Mouse (Mus musculus) left cerebral cortex, postnatal 36 days (tissue): ENCODE data around the gene Lipe. TPM values are rescaled to one million over a fixed set of nuclear protein-coding genes. Genes with fewer than 3 reads are reported as not detected.

Experiments used
- DNase-seq, 2 experiments: peaks; one replicate each; pipeline ENCODE4 v3.0.0; 2021 to 2022; ENCODE audit warnings: low spot score in 2 of 2, mixed read lengths in 1 of 2
- intact Hi-C: fragments of 180-260 bp; cut with DNase I; formaldehyde crosslinking; loops from one replicate; pipeline ENCODE4 v1.15.1; 2025
- total RNA-seq, 2 experiments: library from RNA; stranded (reverse); gene quantifications; 2 replicates each; pipeline ENCODE4 v1.2.3; 2021

The Lipe gene
- total RNA-seq, 2 experiments from 2014 or later = 6.0 to 11.2 TPM

- intact Hi-C loops = no loop called here
- DNase-seq = no peak
These were observed 8.3 kb downstream of the Lipe start for GRCm38 (mm10) chr7:25390054-25390770.

GRCm38 (mm10) chr7:25388916-25389315, 9.6 kb downstream of the Lipe start:
- DNase-seq = no peak
- intact Hi-C loops = loop anchor here (5.0 kb wide), 1 partner anchor 147 kb away; no protein-coding TSS in a partner anchor

DNA sequence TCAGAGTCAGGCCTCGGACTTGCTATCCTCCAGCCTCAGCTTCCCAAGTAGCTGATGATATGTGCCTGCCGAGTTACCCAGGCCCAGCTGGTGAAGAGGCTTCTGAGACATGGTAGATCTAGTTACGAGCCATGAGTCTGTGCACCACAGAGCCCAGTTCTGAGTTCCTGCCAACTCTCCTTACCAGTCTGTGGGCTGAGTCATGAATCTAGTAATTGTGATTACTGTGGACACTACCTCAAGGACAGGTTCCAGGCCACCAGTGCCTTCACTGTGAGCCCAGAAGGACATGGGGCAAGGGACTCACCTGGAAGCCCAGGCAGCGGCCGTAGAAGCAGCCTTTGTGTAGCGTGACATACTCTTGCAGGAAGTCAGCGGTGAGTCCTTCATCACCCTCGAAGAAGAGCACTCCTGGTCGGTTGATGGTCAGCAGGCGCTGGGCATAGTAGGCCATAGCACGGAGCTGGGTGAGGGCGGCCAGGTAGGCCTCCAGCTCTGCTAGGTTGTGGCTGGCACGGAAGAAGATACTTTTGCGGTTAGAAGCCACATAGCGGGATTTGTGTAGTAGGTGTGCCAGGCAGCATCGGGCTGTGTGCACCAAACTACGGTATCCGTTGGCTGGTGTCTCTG, 10.6 kb downstream of the Lipe start:
- DNase-seq = no peak
- intact Hi-C loops = loop anchor here (5.0 kb wide), 1 partner anchor 146 kb away; no protein-coding TSS in a partner anchor

DNA sequence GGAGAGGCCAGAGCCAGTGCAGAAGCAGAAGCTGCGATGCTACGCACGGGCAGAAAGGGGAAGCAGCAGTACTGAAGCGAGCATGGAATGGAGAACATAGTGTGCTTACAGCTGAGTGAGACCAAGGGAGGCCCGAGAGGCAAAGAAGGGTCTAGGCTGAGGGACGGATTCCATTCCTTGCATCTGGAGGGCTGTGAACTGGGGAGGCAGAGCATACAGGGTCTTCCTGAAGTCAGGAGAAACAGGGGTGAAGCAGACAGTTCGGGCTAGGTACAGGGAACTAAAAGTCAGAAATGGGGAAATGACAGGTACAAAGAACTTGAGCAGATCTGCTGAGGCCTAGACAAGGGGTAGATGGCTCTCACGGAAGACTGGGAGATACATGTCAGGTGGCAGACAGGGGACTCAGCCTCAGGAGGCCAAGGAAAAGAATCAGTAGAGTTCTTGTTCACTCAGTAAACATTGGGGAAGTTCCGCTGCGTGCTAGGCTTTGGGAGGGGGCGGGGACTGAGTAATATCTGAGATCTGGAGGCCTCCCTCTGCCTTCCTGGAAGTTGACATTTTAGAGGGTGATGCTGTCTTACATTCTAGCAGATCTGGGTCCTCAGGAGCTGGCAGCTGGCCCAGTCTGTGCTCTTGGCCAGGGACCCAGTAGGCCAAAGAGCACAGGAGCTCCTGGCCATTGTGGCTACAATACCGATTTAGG, 12.5 kb downstream of the Lipe start:
- intact Hi-C loops = loop anchor here (5.0 kb wide), 1 partner anchor 144 kb away; no protein-coding TSS in a partner anchor
- no peak for DNase-seq

GRCm38 (mm10) chr7:25385259-25385658, 13.3 kb downstream of the Lipe start:
- intact Hi-C loops = loop anchor here (5.0 kb wide), 1 partner anchor 143 kb away; no protein-coding TSS in a partner anchor
- DNase-seq = no peak

DNA sequence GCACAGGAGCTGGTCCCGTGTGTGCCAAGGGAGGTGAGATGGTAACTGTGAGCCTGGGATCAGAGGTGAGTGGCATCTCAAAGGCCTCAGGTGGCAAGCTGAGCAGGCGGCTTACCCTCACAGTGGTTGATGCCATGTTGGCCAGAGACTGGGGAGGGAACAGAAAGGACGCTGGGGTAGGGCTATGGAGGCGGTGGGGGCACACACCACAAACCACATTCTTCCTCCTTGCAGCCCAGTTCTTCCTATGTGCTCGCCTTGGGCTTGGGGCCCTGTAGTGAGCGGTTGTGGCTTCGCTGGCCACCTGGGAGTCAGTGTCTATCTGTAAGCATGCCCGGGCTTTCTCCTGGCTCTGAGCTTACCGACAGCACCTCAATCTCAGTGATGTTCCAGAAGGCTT, 13.7 kb downstream of the Lipe start:
- no peak for DNase-seq
- intact Hi-C loops = loop anchor here (5.0 kb wide), 1 partner anchor 143 kb away; no protein-coding TSS in a partner anchor

DNA sequence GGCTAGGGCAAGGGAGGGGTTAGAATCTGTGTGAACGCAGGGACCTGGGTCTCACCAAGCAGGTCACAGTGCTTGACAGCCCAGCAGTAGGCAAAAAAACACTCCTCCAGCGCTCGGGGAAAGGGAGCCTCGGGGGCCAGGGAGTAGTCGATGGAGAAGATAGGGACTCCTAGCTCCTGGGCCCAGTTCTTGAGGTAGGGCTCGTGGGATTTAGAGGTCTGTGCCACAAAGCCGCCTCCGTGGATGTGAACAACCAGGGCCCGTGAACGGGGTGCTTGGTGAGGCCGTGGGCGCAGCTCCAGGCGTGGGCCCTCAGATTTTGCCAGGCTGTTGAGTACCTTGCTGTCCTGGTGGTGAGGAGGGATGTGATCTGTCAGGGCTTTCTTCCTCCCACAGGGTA, 14.2 kb downstream of the Lipe start:
- DNase-seq = no peak
- intact Hi-C loops = no loop called here

DNA sequence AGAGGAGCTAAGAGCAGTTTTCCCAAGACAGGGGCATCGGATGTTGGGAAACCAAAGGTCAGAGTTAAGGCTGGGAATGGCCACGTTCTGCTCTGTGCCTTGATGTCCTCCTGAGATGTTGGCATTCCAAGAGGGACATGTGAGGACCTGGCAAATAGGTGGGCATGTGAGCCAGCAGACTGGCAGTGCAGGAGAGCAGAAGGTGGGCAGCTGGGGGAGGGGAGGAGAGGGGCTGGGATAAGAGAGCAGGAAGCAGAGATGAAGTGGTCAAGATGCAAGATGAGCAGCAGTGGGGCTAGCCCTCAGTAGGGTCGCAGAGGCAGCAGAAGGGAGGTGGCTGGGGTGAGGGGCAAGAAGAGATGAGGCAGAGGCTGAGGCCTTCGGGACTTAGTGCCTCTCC, 14.6 kb downstream of the Lipe start:
- intact Hi-C loops = no loop called here
- DNase-seq = no peak

DNA sequence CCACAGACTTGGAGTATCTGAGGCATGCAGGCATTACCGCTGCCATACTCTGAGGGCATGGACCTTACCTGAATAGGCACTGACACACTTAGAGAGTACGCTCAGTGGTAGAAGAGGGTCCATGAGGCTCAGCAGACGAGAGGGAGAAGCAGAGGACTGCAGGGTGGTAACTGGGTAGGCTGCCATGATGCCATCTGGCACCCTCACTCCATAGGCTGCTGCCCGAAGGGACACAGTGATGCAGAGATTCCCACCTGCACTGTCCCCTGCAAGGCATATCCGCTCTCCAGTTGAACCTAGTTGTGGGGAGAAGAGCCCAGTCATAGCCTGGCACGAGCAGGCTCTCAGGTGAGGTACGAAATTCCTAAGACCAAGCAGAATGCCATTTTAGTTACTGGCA, 15.1 kb downstream of the Lipe start:
- DNase-seq = no peak
- intact Hi-C loops = no loop called here

- intact Hi-C loops = no loop called here
These were observed 16.0 kb downstream of the Lipe start for GRCm38 (mm10) chr7:25382541-25382940.

GRCm38 (mm10) chr7:25381284-25381680, 17.2 kb downstream of the Lipe start:
- no peak for DNase-seq
- intact Hi-C loops = no loop called here

More at GRCm38 (mm10) chr7:25382541-25382940, 16.0 kb downstream of the Lipe start:
- no peak for DNase-seq

DNA sequence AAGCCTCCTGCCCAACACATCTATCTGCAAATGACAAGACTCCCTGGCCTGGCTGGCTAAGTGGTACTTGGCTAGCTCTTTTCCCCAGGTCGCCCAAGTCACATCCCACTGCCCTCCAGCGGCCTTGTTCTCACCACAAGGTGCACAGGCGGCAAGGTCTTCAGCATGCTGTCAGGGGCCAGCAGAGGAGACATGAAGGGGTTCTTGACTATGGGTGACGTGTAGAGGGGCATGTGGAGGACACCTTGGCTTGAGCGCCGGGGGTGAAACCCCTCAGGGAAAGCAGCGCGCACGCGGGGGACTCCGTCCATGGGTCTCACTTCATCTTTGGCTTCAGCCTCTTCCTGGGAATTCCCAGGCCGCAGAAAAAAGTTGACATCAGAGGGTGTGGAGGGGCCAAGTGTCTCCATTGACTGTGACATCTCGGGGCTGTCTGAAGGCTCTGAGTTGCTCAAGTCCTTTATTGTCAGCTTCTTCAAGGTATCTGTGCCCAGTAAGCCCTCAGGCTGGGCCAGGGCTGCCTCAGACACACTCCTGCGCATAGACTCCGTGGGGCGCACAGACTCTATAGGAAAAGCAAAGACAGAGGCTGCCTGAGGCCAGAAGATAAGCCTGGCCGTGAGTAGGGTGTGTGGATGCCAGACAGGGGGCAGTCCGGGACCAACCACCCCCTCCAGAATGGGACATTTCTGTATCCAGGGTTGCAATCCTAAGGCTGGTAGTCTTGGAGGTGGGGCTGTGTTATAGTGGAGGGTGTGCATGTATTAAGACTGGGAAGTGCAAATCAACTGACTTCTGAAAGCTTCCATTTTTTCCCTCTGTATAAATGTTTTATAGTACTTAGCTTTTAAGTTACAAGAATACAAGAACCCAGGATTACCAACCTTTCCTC, 17.9 kb downstream of the Lipe start:
- intact Hi-C loops = no loop called here
- no peak for DNase-seq

DNA sequence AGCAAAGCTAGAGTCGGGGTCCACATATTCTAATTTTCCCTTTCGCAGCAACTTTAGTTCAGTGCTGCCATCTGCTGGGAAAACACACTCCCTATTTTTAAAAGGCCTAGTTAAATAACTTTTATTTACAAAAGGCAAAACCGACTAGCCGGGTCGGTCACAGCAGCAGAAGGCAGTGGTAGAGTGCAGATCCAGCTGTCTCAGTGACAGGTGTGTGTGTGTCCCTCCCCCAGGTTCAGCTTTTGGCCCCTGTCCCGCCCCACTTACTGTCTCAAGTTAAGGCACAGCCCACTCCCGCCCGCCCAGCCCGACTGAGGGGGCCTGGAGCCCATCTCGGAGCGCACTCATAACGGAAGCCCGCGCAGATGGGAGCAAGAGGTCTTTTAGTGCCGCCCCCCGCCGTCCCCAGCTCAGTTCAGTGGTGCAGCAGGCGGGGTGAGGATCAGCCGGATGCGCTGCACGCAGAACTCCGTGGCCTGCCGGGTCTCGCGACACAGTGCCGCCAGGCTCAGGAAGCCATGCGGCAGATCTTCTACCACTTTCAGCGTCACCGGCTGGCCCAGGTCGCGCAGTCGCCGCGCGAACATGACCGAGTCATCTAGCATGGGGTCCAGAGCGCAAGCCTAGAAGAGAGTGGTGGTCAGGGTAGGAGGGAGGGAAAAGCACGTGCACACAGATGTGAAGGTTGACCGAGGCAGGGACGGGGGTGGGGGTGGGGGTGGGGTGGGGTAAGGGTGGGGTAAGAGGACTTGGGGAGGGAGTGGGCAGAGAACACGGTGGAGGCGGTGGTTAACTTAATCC, 18.8 kb downstream of the Lipe start:
- DNase-seq = no peak
- intact Hi-C loops = no loop called here

DNA sequence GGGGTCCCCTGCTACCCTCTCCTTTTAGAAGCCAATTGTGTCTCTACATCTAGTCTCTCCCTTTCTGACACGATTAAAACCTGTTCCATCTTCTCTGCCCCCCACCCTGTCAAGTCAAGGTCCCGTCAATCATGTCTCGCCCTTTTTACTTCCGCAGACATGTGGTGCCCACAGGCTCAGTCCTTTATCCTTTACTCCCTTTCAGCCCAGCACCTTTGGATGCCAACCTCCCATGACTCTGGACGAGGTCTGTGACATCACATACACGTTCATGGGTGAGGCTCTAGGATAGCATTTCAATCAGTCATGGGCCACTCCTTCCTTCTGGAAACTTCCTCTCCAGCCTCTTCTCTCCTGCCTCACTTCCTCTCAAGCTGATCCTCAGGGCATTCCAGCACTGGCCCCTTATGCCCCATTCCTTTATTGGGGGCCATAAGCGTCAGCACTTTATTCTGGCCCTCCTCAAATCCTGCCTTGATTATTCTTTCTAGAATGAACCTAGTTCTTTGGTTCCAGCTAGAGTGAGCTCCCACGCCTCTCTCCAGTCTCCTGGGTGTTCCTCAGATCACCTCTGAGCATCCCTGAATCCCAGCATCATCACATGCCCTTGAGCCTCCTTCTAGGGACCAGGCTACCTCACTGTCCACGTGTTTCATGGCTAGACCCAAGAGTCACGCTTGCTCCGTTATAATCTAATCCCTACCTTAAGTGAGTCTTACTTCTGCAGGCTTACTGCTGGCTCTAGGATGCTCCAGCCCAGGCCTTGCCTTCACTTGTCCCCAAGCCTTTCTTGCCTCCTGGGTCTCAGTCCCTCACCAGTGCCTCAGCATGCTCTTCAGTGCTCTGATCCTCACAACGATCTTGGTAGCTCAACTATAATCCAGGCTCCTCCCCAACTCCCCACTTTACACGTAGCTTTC, 20.1 kb downstream of the Lipe start:
- no peak for DNase-seq
- intact Hi-C loops = no loop called here

DNA sequence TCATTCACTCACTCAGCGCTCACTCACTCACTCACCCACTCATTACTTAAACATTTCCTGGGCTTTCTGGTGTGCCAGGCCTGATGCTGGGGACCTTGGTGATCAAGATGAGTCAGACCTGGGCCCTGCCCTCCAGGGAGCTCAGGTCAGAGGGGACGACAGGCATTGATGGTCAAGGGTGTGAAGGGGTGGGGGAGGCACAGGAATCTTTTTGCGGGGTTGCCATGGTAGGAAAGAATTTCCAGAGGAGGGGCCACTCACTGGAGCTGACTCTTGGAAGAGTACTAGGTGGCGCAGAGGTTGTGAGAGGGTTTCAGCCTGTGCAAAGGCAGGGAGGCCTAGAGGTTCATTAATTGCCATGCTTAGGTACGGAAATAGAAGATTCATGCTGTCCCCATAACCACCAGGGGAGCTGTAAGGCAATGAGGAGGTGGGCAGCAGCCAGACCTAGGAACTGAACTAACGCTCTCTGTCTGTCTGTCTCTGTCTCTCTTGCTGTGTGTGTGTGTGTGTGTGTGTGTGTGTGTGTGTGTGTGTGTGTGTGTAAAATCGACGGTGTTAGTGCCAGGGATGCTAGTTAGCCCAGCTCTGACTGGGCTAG, 21.3 kb downstream of the Lipe start:
- DNase-seq = no peak
- intact Hi-C loops = no loop called here

- peak; percentile 88 to 90 for DNase-seq
- intact Hi-C loops = no loop called here
These were observed 22.0 kb downstream of the Lipe start for GRCm38 (mm10) chr7:25376556-25376955.

DNA sequence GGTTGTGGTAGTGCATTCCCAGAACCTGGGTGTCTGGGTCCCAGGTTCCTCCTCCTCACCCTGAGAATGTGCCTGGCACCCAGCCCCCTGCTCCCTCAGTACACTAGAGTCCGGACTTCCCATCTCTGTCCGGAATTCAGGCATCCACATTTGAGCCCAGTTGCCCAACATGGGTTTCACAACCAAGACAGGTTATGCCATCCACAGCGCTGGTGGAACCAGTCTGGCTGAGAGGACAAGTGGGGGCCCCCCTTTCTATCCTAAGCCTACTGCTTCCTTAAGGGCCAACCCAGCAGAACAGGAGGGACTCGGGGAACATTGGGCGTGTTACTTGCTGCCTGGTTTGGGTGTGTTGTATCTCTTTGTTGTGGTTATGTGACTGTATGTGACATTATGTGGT, 26.1 kb downstream of the Lipe start:
- intact Hi-C loops = no loop called here
- DNase-seq = no peak
